Mouse (Mus musculus): ENCODE measurements at regions not wholly inside any gene's neighbourhood (a gene's known extent, or its start where the extent isn't known, plus 50 kb on each side); places are given as distances from the start of the nearest gene placed in this dataset.

DNA sequence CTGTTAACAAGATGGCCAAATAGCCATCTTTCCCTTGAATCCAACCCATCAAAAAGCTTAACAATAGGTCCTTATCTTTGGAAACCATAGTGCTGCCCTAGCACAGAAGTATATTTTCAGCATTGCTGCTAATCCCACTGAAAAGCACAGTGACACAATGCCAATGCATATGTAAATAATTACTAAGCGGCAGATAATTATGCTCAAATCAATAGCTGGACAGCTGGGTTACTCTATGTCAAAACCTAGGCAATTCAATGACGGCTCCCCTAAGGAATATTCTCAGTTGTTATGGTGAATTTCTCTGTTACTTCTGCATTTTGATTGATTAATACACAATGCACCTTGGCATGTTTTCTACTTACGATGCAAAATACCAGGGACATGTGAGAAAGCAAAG, 176.5 kb downstream of the Samd5 start:
- H3K79me3 ChIP-seq (ENCODE audit: low read depth) = no peaks in the 10 kb centered on the region
- no peaks in the 10 kb centered on the region for H3K79me2 ChIP-seq (ENCODE audit: control insufficient read depth, insufficient read depth)
- no peak overlapping the region for H3K4me3 ChIP-seq (ENCODE audit: insufficient read depth, poor library complexity, severe bottlenecking)
- TF ChIP-seq CEBPB (IDR thresholded peaks at IDR 0.05; ENCODE audit: low read depth) (no peak), CTCF (IDR thresholded peaks at IDR 0.05; ENCODE audit: control insufficient read depth, insufficient read depth, insufficient read length) (no peak), FOSL1 (IDR thresholded peaks at IDR 0.05; ENCODE audit: insufficient read depth, low read length, poor library complexity, severe bottlenecking) (no peak), MYOD1 (IDR thresholded peaks at IDR 0.05; ENCODE audit: control insufficient read depth, insufficient read length, low read depth) (no peak), USF1 (IDR thresholded peaks at IDR 0.05; ENCODE audit: low read depth) (no peak), MAX (IDR thresholded peaks at IDR 0.05) (no peak), MYOG (IDR thresholded peaks at IDR 0.05; ENCODE audit: control insufficient read depth, extremely low read depth, insufficient read length) (no peak)
- no peaks in the 10 kb centered on the region for H3K36me3 ChIP-seq (ENCODE audit: control insufficient read depth, insufficient read depth)
- H3ac ChIP-seq (ENCODE audit: control insufficient read depth, insufficient read length, low read depth) = no peak overlapping the region
- H3K27me3 ChIP-seq (ENCODE audit: control insufficient read depth, insufficient read depth, insufficient read length) = no peaks in the 10 kb centered on the region

GRCm38 (mm10) chr10:9497021-9497420, 178.0 kb downstream of the Samd5 start:
- Histone ChIP-seq H3K4me3 (ENCODE audit: insufficient read depth, poor library complexity, severe bottlenecking) (no peak overlapping the region), H3K27me3 (ENCODE audit: control insufficient read depth, insufficient read depth, insufficient read length) (no peaks in the 10 kb centered on the region), H3K79me2 (ENCODE audit: control insufficient read depth, insufficient read depth) (no peaks in the 10 kb centered on the region), H3K79me3 (ENCODE audit: low read depth) (no peaks in the 10 kb centered on the region), H3ac (ENCODE audit: control insufficient read depth, insufficient read length, low read depth) (no peak overlapping the region), H3K36me3 (ENCODE audit: control insufficient read depth, insufficient read depth) (no peaks in the 10 kb centered on the region)
- TF ChIP-seq USF1 (IDR thresholded peaks at IDR 0.05; ENCODE audit: low read depth) (no peak), MAX (IDR thresholded peaks at IDR 0.05) (peak; percentile 63), CEBPB (IDR thresholded peaks at IDR 0.05; ENCODE audit: low read depth) (no peak), FOSL1 (IDR thresholded peaks at IDR 0.05; ENCODE audit: insufficient read depth, low read length, poor library complexity, severe bottlenecking) (no peak), MYOD1 (IDR thresholded peaks at IDR 0.05; ENCODE audit: control insufficient read depth, insufficient read length, low read depth) (no peak), CTCF (IDR thresholded peaks at IDR 0.05; ENCODE audit: control insufficient read depth, insufficient read depth, insufficient read length) (no peak)

- no peaks in the 10 kb centered on the region for H3K79me3 ChIP-seq (ENCODE audit: low read depth)
- no peaks in the 10 kb centered on the region for H3K36me3 ChIP-seq (ENCODE audit: control insufficient read depth, insufficient read depth)
- H3K4me3 ChIP-seq (ENCODE audit: insufficient read depth, poor library complexity, severe bottlenecking) = no peak overlapping the region
- no peaks in the 10 kb centered on the region for H3K79me2 ChIP-seq (ENCODE audit: control insufficient read depth, insufficient read depth)
- H3K27me3 ChIP-seq (ENCODE audit: control insufficient read depth, insufficient read depth, insufficient read length) = no peaks in the 10 kb centered on the region
- no peak overlapping the region for H3ac ChIP-seq (ENCODE audit: control insufficient read depth, insufficient read length, low read depth)
- TF ChIP-seq CEBPB (IDR thresholded peaks at IDR 0.05; ENCODE audit: low read depth) (no peak), MAX (IDR thresholded peaks at IDR 0.05) (no peak), CTCF (IDR thresholded peaks at IDR 0.05; ENCODE audit: control insufficient read depth, insufficient read depth, insufficient read length) (no peak), FOSL1 (IDR thresholded peaks at IDR 0.05; ENCODE audit: insufficient read depth, low read length, poor library complexity, severe bottlenecking) (no peak)
Observed at GRCm38 (mm10) chr10:9495143-9495651, 179.8 kb downstream of the Samd5 start.

GRCm38 (mm10) chr10:9490416-9490815, 184.6 kb downstream of the Samd5 start:
- H3ac ChIP-seq (ENCODE audit: control insufficient read depth, insufficient read length, low read depth) = no peak overlapping the region
- H3K79me2 ChIP-seq (ENCODE audit: control insufficient read depth, insufficient read depth) = no peaks in the 10 kb centered on the region
- H3K4me3 ChIP-seq (ENCODE audit: insufficient read depth, poor library complexity, severe bottlenecking) = no peak overlapping the region
- H3K36me3 ChIP-seq (ENCODE audit: control insufficient read depth, insufficient read depth) = no peaks in the 10 kb centered on the region
- no peak for TF ChIP-seq MYOD1 (IDR thresholded peaks at IDR 0.05; ENCODE audit: control insufficient read depth, insufficient read length, low read depth)
- H3K79me3 ChIP-seq (ENCODE audit: low read depth) = no peaks in the 10 kb centered on the region
- no peaks in the 10 kb centered on the region for H3K27me3 ChIP-seq (ENCODE audit: control insufficient read depth, insufficient read depth, insufficient read length)

- no peaks in the 10 kb centered on the region for H3K79me2 ChIP-seq (ENCODE audit: control insufficient read depth, insufficient read depth)
- no peak overlapping the region for H3K4me3 ChIP-seq (ENCODE audit: insufficient read depth, poor library complexity, severe bottlenecking)
- no peaks in the 10 kb centered on the region for H3K27me3 ChIP-seq (ENCODE audit: control insufficient read depth, insufficient read depth, insufficient read length)
- H3ac ChIP-seq (ENCODE audit: control insufficient read depth, insufficient read length, low read depth) = no peak overlapping the region
- H3K79me3 ChIP-seq (ENCODE audit: low read depth) = no peaks in the 10 kb centered on the region
- no peak for TF ChIP-seq CTCF (IDR thresholded peaks at IDR 0.05; ENCODE audit: control insufficient read depth, insufficient read depth, insufficient read length)
- TF ChIP-seq MAX (IDR thresholded peaks at IDR 0.05) = no peak
- TF ChIP-seq USF1 (IDR thresholded peaks at IDR 0.05; ENCODE audit: low read depth) = no peak
- TF ChIP-seq FOSL1 (IDR thresholded peaks at IDR 0.05; ENCODE audit: insufficient read depth, low read length, poor library complexity, severe bottlenecking) = no peak
- TF ChIP-seq MYOG (IDR thresholded peaks at IDR 0.05; ENCODE audit: control insufficient read depth, extremely low read depth, insufficient read length) = no peak
- TF ChIP-seq MYOD1 (IDR thresholded peaks at IDR 0.05; ENCODE audit: control insufficient read depth, insufficient read length, low read depth) = no peak
- no peak for TF ChIP-seq CEBPB (IDR thresholded peaks at IDR 0.05; ENCODE audit: low read depth)
- no peaks in the 10 kb centered on the region for H3K36me3 ChIP-seq (ENCODE audit: control insufficient read depth, insufficient read depth)
Observed at GRCm38 (mm10) chr10:9462361-9462760, 212.6 kb downstream of the Samd5 start.

DNA sequence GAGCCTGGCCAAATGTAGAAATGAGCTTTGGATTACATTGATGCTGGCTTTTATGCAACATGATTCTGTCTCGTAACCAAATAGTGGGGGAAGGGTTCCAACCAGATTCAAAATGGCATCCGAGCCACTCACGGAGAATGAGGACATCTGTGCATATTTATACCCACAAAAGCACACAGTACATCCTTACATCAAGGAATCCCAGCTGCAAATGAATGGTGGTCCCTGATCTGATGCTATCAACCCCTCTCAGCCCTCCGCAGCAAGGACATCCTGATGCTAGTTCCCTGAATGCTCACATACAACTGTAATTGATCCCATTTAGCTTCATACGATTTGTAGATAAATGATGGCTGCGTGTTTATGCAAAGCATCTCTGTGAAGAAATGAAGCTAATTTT, 215.9 kb downstream of the Samd5 start:
- H3K36me3 ChIP-seq (ENCODE audit: control insufficient read depth, insufficient read depth) = no peaks in the 10 kb centered on the region
- H3K79me3 ChIP-seq (ENCODE audit: low read depth) = no peaks in the 10 kb centered on the region
- TF ChIP-seq CTCF (IDR thresholded peaks at IDR 0.05; ENCODE audit: control insufficient read depth, insufficient read depth, insufficient read length) (no peak), MYOD1 (IDR thresholded peaks at IDR 0.05; ENCODE audit: control insufficient read depth, insufficient read length, low read depth) (no peak), CEBPB (IDR thresholded peaks at IDR 0.05; ENCODE audit: low read depth) (no peak), FOSL1 (IDR thresholded peaks at IDR 0.05; ENCODE audit: insufficient read depth, low read length, poor library complexity, severe bottlenecking) (no peak), MAX (IDR thresholded peaks at IDR 0.05) (no peak), USF1 (IDR thresholded peaks at IDR 0.05; ENCODE audit: low read depth) (no peak), MYOG (IDR thresholded peaks at IDR 0.05; ENCODE audit: control insufficient read depth, extremely low read depth, insufficient read length) (no peak)
- no peak overlapping the region for H3ac ChIP-seq (ENCODE audit: control insufficient read depth, insufficient read length, low read depth)
- H3K27me3 ChIP-seq (ENCODE audit: control insufficient read depth, insufficient read depth, insufficient read length) = no peaks in the 10 kb centered on the region
- H3K4me3 ChIP-seq (ENCODE audit: insufficient read depth, poor library complexity, severe bottlenecking) = no peak overlapping the region
- no peaks in the 10 kb centered on the region for H3K79me2 ChIP-seq (ENCODE audit: control insufficient read depth, insufficient read depth)

Measured in C2C12 (cell line).